Mouse (Mus musculus) bone marrow, adult 2 months (tissue): ENCODE results near the gene Atp8a1. TPM values are rescaled to one million over a fixed set of nuclear protein-coding genes. Genes with fewer than 3 reads are reported as not detected.
A peak's percentile ranks its signal among the peaks of the same experiment; 100 is the strongest.
"Not testable (repeated sequence)": the region's sequence is repeated elsewhere in the genome, so short reads cannot be mapped to it uniquely, and the experiment has no call there.

Experiments used
- H3K27ac ChIP-seq: fragments of 200-500 bp; 2 replicates; pipeline ENCODE4 v1.5.1; 2012; ENCODE audit warnings: low read depth, mild to moderate bottlenecking, control low read depth, inconsistent platforms, low read length; ENCODE audit not compliant: control insufficient read depth, poor library complexity, insufficient read depth
- H3K4me1 ChIP-seq: fragments of 200-500 bp; 2 replicates; pipeline ENCODE4 v1.6.1; 2011; ENCODE audit warnings: low read length; ENCODE audit not compliant: control insufficient read depth, insufficient read depth
- H3K4me3 ChIP-seq: fragments of 200-500 bp; replicated peaks from 2 replicates; pipeline ENCODE3; 2011; ENCODE audit warnings: mild to moderate bottlenecking, low read depth, low read length, control low read depth; ENCODE audit not compliant: control insufficient read depth
- CTCF ChIP-seq: fragments of 200-500 bp; IDR thresholded peaks from 2 replicates; pipeline ENCODE4 v1.5.1; 2011; ENCODE audit warnings: low read length, control low read depth; ENCODE audit not compliant: control insufficient read depth, insufficient read depth
- POLR2A ChIP-seq: fragments of 200-500 bp; IDR thresholded peaks from 2 replicates; pipeline ENCODE4 v1.6.1; 2011; ENCODE audit warnings: low read depth, mild to moderate bottlenecking, control low read depth, low read length, borderline replicate concordance; ENCODE audit not compliant: control insufficient read depth
- WGBS: fragments of 180-500 bp; shearing (Covaris S2); methylation state at CpG from one replicate; pipeline ENCODE4 v1.1.7; 2018; 5-methylcytosine and 5-hydroxymethylcytosine counted together
- polyA plus RNA-seq: library from polyadenylated mRNA; stranded (reverse); fragments of >200 nt; gene quantifications from 2 replicates; pipeline ENCODE4 v1.2.4, GENCODE M21; 2011; ENCODE audit warnings: low replicate concordance; ENCODE audit not compliant: missing spikeins, insufficient read depth, insufficient read length

Gene Atp8a1
- polyA plus RNA-seq, 1 experiment = 36.1 TPM

- no peak overlapping the region for H3K27ac ChIP-seq
- H3K4me3 ChIP-seq = no peak overlapping the region
- 66% methylated on average over 2 of the region's 2 CpGs for WGBS
These were observed 26.0 kb downstream of the Atp8a1 start for GRCm38 (mm10) chr5:67821185-67821584.

GRCm38 (mm10) chr5:67819451-67819850 lies 27.8 kb downstream of the Atp8a1 start:
- no peak overlapping the region for H3K27ac ChIP-seq
- 89% methylated on average over 5 of the region's 5 CpGs for WGBS
- peaks cover 11% of the 10 kb centered on the region for H3K4me1 ChIP-seq
- no peak overlapping the region for H3K4me3 ChIP-seq
- TF ChIP-seq POLR2A (no peak), CTCF (no peak)

More at GRCm38 (mm10) chr5:67821185-67821584, 26.0 kb downstream of the Atp8a1 start:
- peaks cover 11% of the 10 kb centered on the region for H3K4me1 ChIP-seq
- TF ChIP-seq CTCF = no peak
- no peak for TF ChIP-seq POLR2A

- Histone ChIP-seq H3K4me1 (peaks cover 3% of the 10 kb centered on the region), H3K4me3 (peak overlapping the region; percentile 70), H3K27ac (peak overlapping the region; percentile 82)
- 36% methylated on average over 16 of the region's 16 CpGs for WGBS
- TF ChIP-seq POLR2A (0 out of 2 replicates have a peak, but pooled peaks have one; percentile 13), CTCF (no peak)
These were observed 31.5 kb downstream of the Atp8a1 start for GRCm38 (mm10) chr5:67815572-67816325.

GRCm38 (mm10) chr5:67815060-67815459 lies 32.2 kb downstream of the Atp8a1 start:
- H3K4me1 ChIP-seq = not testable (repeated sequence)
- Histone ChIP-seq H3K27ac (peak overlapping the region; percentile 82; the same call in 1 of the 2 replicates), H3K4me3 (peak overlapping the region; percentile 70)
- 12% methylated on average over 8 of the region's 8 CpGs for WGBS

DNA sequence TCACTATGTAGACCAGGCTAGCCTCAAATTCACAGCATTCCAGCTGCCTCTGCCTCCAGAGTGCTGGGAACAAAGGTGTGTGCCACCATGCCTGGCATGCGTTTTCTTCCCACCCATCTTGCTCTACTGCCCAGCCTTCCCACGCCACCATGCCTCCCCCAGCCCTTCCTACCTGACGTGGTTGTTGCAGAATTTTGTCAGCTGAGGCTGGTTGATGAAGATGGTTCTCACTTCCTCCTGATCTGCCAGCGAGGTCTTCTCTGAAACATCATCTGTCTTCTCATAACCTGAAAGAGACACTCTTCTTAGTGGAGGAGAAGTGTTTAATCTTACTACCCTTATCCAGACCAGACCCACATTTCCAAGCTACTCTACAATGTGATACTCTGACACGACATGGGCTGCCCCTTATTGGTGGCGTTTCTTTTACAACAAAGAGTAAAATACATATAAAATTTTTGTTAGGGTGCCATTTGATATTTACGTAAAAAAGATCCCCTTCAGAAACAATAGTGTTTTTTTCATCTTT lies 32.7 kb downstream of the Atp8a1 start:
- 44% methylated on average over 7 of the region's 7 CpGs for WGBS
- no peak for TF ChIP-seq POLR2A
- TF ChIP-seq CTCF = 0 out of 2 replicates have a peak, but pooled peaks have one; percentile 5
- Histone ChIP-seq H3K27ac (peak overlapping the region; percentile 65), H3K4me1 (peaks cover 3% of the 10 kb centered on the region), H3K4me3 (peak overlapping the region; percentile 75)

GRCm38 (mm10) chr5:67813334-67813733 lies 33.9 kb downstream of the Atp8a1 start:
- Histone ChIP-seq H3K4me1 (peaks cover 3% of the 10 kb centered on the region), H3K4me3 (peak overlapping the region; percentile 37), H3K27ac (no peak overlapping the region)
- TF ChIP-seq POLR2A (no peak), CTCF (no peak)
- 64% methylated on average over 5 of the region's 5 CpGs for WGBS

DNA sequence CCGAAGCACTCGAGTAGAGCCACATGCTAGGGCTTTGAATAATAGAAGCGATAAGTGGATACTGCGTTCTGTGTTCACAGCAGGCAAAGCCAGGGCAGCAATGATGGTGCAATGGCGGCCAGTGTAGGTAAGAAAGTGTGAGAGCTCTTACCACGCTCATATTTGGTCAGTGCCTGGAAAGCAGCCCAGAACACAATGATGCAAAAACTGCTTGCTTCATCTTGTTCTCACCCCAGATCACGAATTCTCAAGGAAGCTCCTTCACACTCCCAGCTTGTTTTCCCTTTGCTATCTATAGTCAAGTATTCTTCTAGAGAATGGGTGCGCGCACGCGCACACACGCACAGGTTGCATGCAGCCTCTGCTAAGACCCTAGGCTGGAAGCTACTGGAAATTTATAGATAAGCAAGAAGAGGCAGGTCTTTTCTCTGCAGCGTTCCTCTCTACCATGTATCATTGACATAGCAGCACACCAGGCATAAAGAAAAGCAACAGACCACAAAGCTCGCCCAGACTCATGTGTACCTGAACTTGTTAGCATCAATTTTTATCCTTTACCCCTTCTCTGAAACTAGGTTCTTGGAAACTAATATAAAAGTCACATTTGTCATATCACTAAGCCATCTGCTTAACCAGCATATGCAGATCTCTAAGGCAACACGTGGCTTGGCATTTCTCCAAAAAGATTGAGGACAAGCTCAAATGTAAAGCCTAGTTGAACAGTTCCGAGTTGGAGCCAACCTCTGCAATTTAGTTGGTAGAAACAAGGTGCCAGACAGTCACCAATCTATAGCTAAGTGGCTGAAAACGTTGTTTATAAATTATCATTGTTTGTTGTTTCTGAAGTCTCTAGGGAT lies 44.8 kb downstream of the Atp8a1 start:
- WGBS = 57% methylated on average over 17 of the region's 17 CpGs
- Histone ChIP-seq H3K4me3 (no peak overlapping the region), H3K4me1 (peaks cover 4% of the 10 kb centered on the region; the same call in 1 of the 2 replicates), H3K27ac (0 out of 2 replicates have a peak overlapping the region, but pooled peaks have one; percentile 12)
- TF ChIP-seq CTCF = no peak
- no peak for TF ChIP-seq POLR2A

DNA sequence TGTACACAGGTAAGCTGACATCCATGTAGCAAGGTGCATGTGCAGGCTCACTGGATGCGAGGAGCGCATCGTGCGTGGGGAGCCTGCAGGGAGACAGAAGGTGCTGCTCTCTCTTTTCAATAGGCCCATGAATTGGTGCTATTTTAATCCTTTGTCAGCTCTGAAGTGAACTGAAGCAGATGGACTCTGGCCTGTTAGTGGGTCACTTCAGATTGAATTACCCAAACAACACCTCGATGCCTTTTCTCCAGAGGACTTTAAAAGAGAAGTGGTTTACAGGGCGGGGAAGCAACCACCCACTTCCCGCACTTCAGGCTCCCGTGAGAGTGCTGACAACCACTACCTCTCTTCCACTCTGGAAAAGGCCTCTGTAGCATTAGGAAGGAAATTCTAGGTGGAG lies 46.4 kb downstream of the Atp8a1 start:
- TF ChIP-seq POLR2A = no peak
- no peak for TF ChIP-seq CTCF
- Histone ChIP-seq H3K4me1 (peaks cover 4% of the 10 kb centered on the region; the same call in 1 of the 2 replicates), H3K4me3 (no peak overlapping the region), H3K27ac (no peak overlapping the region)
- WGBS = 62% methylated on average over 8 of the region's 8 CpGs
